20 mouse cellular contexts compared by ENCODE assay signal in genomic region chr7:135595640-135596174, GRCm38 (mm10). TPM values are rescaled to one million over a fixed set of nuclear protein-coding genes. Genes with fewer than 3 reads are reported as not detected.
A peak's percentile ranks its signal among the peaks of the same experiment; 100 is the strongest.
DNase-seq lines count a peak whose midpoint lies in the region; ATAC-seq and TF ChIP-seq lines count a peak whose summit lies in the region.
"Had no signal": no experiment of that assay in that cellular context is flagged by ENCODE, and none has a peak within 500 bp of the region (broad histone marks: within the 10 kb centered on the region; RNA-seq: fewer than 3 reads in every experiment).

No protein-coding gene starts in this region.

- dilution Hi-C loops in CH12.LX (cut with MboI; ENCODE audit: extremely low pct_ligation_motif_present, extremely low pct_unique_long_range_greater_than_20kb, low sequenced_read_pairs) = no loop called here

- 50% methylated on average over 5 of the region's 5 CpGs for WGBS in intestine, postnatal 0 days
- 46% methylated on average over 5 of the region's 5 CpGs for WGBS in intestine, embryonic 16.5 days
- WGBS in limb, embryonic 12.5 days = 34% methylated on average over 5 of the region's 5 CpGs

- peak; percentile 28 for TF ChIP-seq CTCF in intestine, postnatal 0 days (IDR thresholded peaks at IDR 0.05; ENCODE audit: low read depth)
- TF ChIP-seq CTCF in CH12.LX (conservative IDR thresholded peaks at IDR 0.05 in 1 of 2, IDR thresholded peaks at IDR 0.05 in 1 of 2; ENCODE audit: low read depth in 2 of 2, low read length in 2 of 2) = peak in 1 of 2 experiments; percentile 69; a peak in 2 of 4 replicates

- TF ChIP-seq EP300 in CH12.LX (IDR thresholded peaks at IDR 0.05; ENCODE audit: low read length) = no peak

- no peaks in the 10 kb centered on the region for H3K9me3 ChIP-seq in intestine, postnatal 0 days (ENCODE audit: control insufficient read depth)
- no peaks in the 10 kb centered on the region for H3K9me3 ChIP-seq in intestine, embryonic 16.5 days (ENCODE audit: control insufficient read depth, low read length)
- no peaks in the 10 kb centered on the region for H3K9me3 ChIP-seq in megakaryocyte, embryonic 14.5 days
- no peaks in the 10 kb centered on the region for H3K9me3 ChIP-seq in CH12.LX (replicated peaks; ENCODE audit: low read length)
- no peaks in the 10 kb centered on the region for H3K9me3 ChIP-seq in limb, embryonic 12.5 days
- H3K9me3 ChIP-seq: stomach, embryonic 15.5 days had no signal

- no peak for ATAC-seq in intestine, postnatal 0 days
- ATAC-seq in intestine, embryonic 16.5 days = no peak
- no peak for ATAC-seq in megakaryocyte, adult 5-6 weeks (ENCODE audit: poor library complexity, severe bottlenecking)
- 0 out of 2 replicates have a peak, but pooled peaks have one; percentile 22 for ATAC-seq in limb, embryonic 12.5 days (ENCODE audit: insufficient number of reproducible peaks, insufficient read depth, low FRiP score, low TSS enrichment, low read depth)

- no peaks in the 10 kb centered on the region for H3K36me3 ChIP-seq in intestine, postnatal 0 days (ENCODE audit: control insufficient read depth, insufficient read depth)
- H3K36me3 ChIP-seq in intestine, embryonic 16.5 days (ENCODE audit: control insufficient read depth, insufficient read depth, low read length) = no peaks in the 10 kb centered on the region
- H3K36me3 ChIP-seq in megakaryocyte, embryonic 14.5 days (replicated peaks; ENCODE audit: low read length) = peaks cover 25% of the 10 kb centered on the region
- H3K36me3 ChIP-seq in CH12.LX (replicated peaks in 1 of 2; ENCODE audit: control insufficient read depth in 1 of 2, insufficient read depth in 1 of 2, low read length in 1 of 2) = no peaks in the 10 kb centered on the region
- no peaks in the 10 kb centered on the region for H3K36me3 ChIP-seq in limb, embryonic 12.5 days
- H3K36me3 ChIP-seq: stomach, embryonic 15.5 days had no signal

- peak; percentile 32 for DNase-seq in CH12.LX (ENCODE audit: extremely low read depth)
- DNase-seq in heart, postnatal 36 days = no peak
- no peak for DNase-seq in thymus, postnatal 10 days (ENCODE audit: low spot score in 2 of 2)
- DNase-seq: adrenal gland, adult 8-10 months; cerebellum, adult 11-12 months; cerebellum, postnatal 36 days; forebrain, postnatal 0 days; gastrocnemius, postnatal 36 days; kidney, adult 18-20 months; right cerebral cortex, adult 18-20 months; spleen, adult 18-20 months had no signal

- TF ChIP-seq POLR2A in CH12.LX (IDR thresholded peaks at IDR 0.05; ENCODE audit: low read depth, low read length) = no peak

- H3K27ac ChIP-seq in intestine, postnatal 0 days (ENCODE audit: low read depth, low read length) = no peak overlapping the region
- H3K27ac ChIP-seq in intestine, embryonic 16.5 days (ENCODE audit: low read length) = no peak overlapping the region
- H3K27ac ChIP-seq in CH12.LX (ENCODE audit: insufficient read depth, low read depth) = no peak overlapping the region
- H3K27ac ChIP-seq in limb, embryonic 12.5 days = peak overlapping the region; percentile 54; the same call in 1 of the 2 replicates
- H3K27ac ChIP-seq: left cerebral cortex, adult 2 months; macrophage; stomach, embryonic 15.5 days had no signal

- in situ Hi-C loops in CH12.LX (cut with MboI; ENCODE audit: low pct_ligation_motif_present, low pct_unique_long_range_greater_than_20kb, low sequenced_read_pairs) = loop anchor here (10.0 kb wide), 1 partner anchor 91 kb away; no protein-coding TSS in a partner anchor

- peaks cover 4% of the 10 kb centered on the region; the same call in 1 of the 2 replicates for H3K4me1 ChIP-seq in intestine, postnatal 0 days (replicated peaks; ENCODE audit: control insufficient read depth, insufficient read depth, low read length)
- H3K4me1 ChIP-seq in intestine, embryonic 16.5 days (ENCODE audit: control insufficient read depth, insufficient read depth, low read length) = peaks cover 21% of the 10 kb centered on the region
- H3K4me1 ChIP-seq in megakaryocyte, embryonic 14.5 days = peaks cover 100% of the 10 kb centered on the region
- peaks cover 22 to 54% of the 10 kb centered on the region in 2 experiments for H3K4me1 ChIP-seq in CH12.LX (ENCODE audit: control insufficient read depth in 1 of 2, insufficient read depth in 2 of 2)
- peaks cover 43% of the 10 kb centered on the region for H3K4me1 ChIP-seq in limb, embryonic 12.5 days (replicated peaks)

- intact Hi-C loops in heart, postnatal 36 days (cut with DNase I) = no loop called here

- no peak overlapping the region for H3K9ac ChIP-seq in intestine, postnatal 0 days (ENCODE audit: low read depth, low read length)
- no peak overlapping the region for H3K9ac ChIP-seq in intestine, embryonic 16.5 days (ENCODE audit: low read depth, low read length)
- H3K9ac ChIP-seq in CH12.LX (ENCODE audit: insufficient read depth, low read depth) = no peak overlapping the region
- H3K9ac ChIP-seq in limb, embryonic 12.5 days (replicated peaks) = no peak overlapping the region
- H3K9ac ChIP-seq: forebrain, postnatal 0 days; stomach, embryonic 15.5 days had no signal

- H3K4me3 ChIP-seq in intestine, postnatal 0 days (ENCODE audit: low read depth, low read length) = no peak overlapping the region
- no peak overlapping the region for H3K4me3 ChIP-seq in intestine, embryonic 16.5 days (ENCODE audit: low read length)
- H3K4me3 ChIP-seq in megakaryocyte, embryonic 14.5 days (replicated peaks) = peak overlapping the region; percentile 79
- no peak overlapping the region for H3K4me3 ChIP-seq in CH12.LX (replicated peaks in 1 of 3; ENCODE audit: low read depth in 2 of 3, low read length in 2 of 3, poor library complexity in 1 of 3)
- H3K4me3 ChIP-seq in limb, embryonic 12.5 days (replicated peaks) = no peak overlapping the region
- H3K4me3 ChIP-seq: left cerebral cortex, adult 2 months; stomach, embryonic 15.5 days had no signal

- H3K4me2 ChIP-seq in intestine, postnatal 0 days (replicated peaks; ENCODE audit: low read depth) = no peak overlapping the region
- H3K4me2 ChIP-seq in intestine, embryonic 16.5 days (ENCODE audit: low read depth, low read length) = no peak overlapping the region
- no peak overlapping the region for H3K4me2 ChIP-seq in CH12.LX (ENCODE audit: insufficient read depth, low read depth, poor library complexity, severe bottlenecking)
- no peak overlapping the region for H3K4me2 ChIP-seq in limb, embryonic 12.5 days
- H3K4me2 ChIP-seq: heart, embryonic 11.5 days; stomach, embryonic 15.5 days had no signal

- no peaks in the 10 kb centered on the region for H3K27me3 ChIP-seq in intestine, postnatal 0 days (replicated peaks; ENCODE audit: control insufficient read depth, insufficient read depth, low read length)
- no peaks in the 10 kb centered on the region for H3K27me3 ChIP-seq in intestine, embryonic 16.5 days (replicated peaks; ENCODE audit: control insufficient read depth, insufficient read depth, low read length)
- no peaks in the 10 kb centered on the region for H3K27me3 ChIP-seq in megakaryocyte, embryonic 14.5 days (replicated peaks)
- H3K27me3 ChIP-seq in CH12.LX (replicated peaks) = no peaks in the 10 kb centered on the region
- no peaks in the 10 kb centered on the region for H3K27me3 ChIP-seq in limb, embryonic 12.5 days
- H3K27me3 ChIP-seq: stomach, embryonic 15.5 days had no signal

- peak; percentile 70 for TF ChIP-seq RAD21 in CH12.LX (IDR thresholded peaks at IDR 0.05; ENCODE audit: low read depth, low read length)

- no peaks in the 10 kb centered on the region for H3K79me2 ChIP-seq in CH12.LX (replicated peaks; ENCODE audit: control insufficient read depth, extremely low read depth, insufficient read depth, poor library complexity, severe bottlenecking)

TF ChIP-seq in CH12.LX, 34 proteins besides CTCF, POLR2A, EP300 and RAD21:
- TF ChIP-seq ZC3H11A (IDR thresholded peaks at IDR 0.05; ENCODE audit: low read depth, low read length) (peak; percentile 24; the same call in 1 of the 2 replicates), ZNF384 (IDR thresholded peaks at IDR 0.05; ENCODE audit: low read depth, low read length) (no peak), JUND (conservative IDR thresholded peaks at IDR 0.05; ENCODE audit: low read depth, low read length) (no peak), KAT2A (IDR thresholded peaks at IDR 0.05; ENCODE audit: insufficient replicate concordance, low read length) (no peak), MAZ (IDR thresholded peaks at IDR 0.05; ENCODE audit: low read depth, low read length) (peak; percentile 62; the same call in 1 of the 2 replicates), IRF4 (IDR thresholded peaks at IDR 0.05; ENCODE audit: low read depth, low read length) (no peak), CHD1 (IDR thresholded peaks at IDR 0.05; ENCODE audit: low read depth, low read length) (no peak), SMC3 (IDR thresholded peaks at IDR 0.05; ENCODE audit: low read depth, low read length) (peak; percentile 75), MYC (IDR thresholded peaks at IDR 0.05; ENCODE audit: low read depth, low read length) (no peak), MAFK (IDR thresholded peaks at IDR 0.05; ENCODE audit: insufficient replicate concordance, low read length) (no peak), GABPA (IDR thresholded peaks at IDR 0.05; ENCODE audit: insufficient replicate concordance, low read depth, low read length) (no peak)

RNA-seq across cellular contexts. Expression of gene Ptpre, which starts 58.4 kb away (rescaled TPM):
- polyA plus RNA-seq in intestine, postnatal 0 days (2015; fragmentation: Nextera tagmentation; extraction: Ambion mirVana) = 4.7 and 5.2 TPM in 2 replicates
- 2.4 and 2.9 TPM in 2 replicates for polyA plus RNA-seq in intestine, embryonic 16.5 days (2015; fragmentation: Nextera tagmentation; extraction: Ambion mirVana)
- polyA plus RNA-seq in megakaryocyte, embryonic 14.5 days (2012; ENCODE audit: insufficient read depth, low replicate concordance) = 7.7 and 12.3 TPM in 2 replicates
- 86.4 and 88.1 TPM in 2 replicates for total RNA-seq in megakaryocyte, adult 5-6 weeks (2015)
- total RNA-seq in megakaryocyte, adult 5-6 weeks (2017) = 83.6 and 93.5 TPM in 2 replicates
- total RNA-seq in CH12.LX (2012; rRNA removed) (5.3 and 6.9 TPM in 2 replicates), CH12.LX (2014; rRNA removed) (2.3 and 2.4 TPM in 2 replicates)
- polyA plus RNA-seq in CH12.LX (2012; ENCODE audit: insufficient read length, low read depth) = 3.2 and 3.7 TPM in 2 replicates
- polyA plus RNA-seq in limb, embryonic 12.5 days (2016; fragmentation: Nextera tagmentation; extraction: Ambion mirVana) = 2.0 and 2.2 TPM in 2 replicates
- 1 to 10 TPM; 3.0 to 3.2 TPM for total RNA-seq in heart, postnatal 36 days (2021)
